8 mouse cellular contexts compared by ENCODE assay signal in genomic region chr17:34135297-34136224, GRCm38 (mm10). TPM values are rescaled to one million over a fixed set of nuclear protein-coding genes. Genes with fewer than 3 reads are reported as not detected.
DNase-seq lines count a peak whose midpoint lies in the region; ATAC-seq and TF ChIP-seq lines count a peak whose summit lies in the region.

No protein-coding gene starts in this region.

- peak; percentile 100 for TF ChIP-seq CTCF in lung, postnatal 0 days (IDR thresholded peaks at IDR 0.05)

- no peak overlapping the region for H3K9ac ChIP-seq in lung, postnatal 0 days (replicated peaks; ENCODE audit: low read depth)

- H3K4me1 ChIP-seq in hindbrain, embryonic 10.5 days (replicated peaks) = peaks cover 30% of the 10 kb centered on the region
- H3K4me1 ChIP-seq in lung, postnatal 0 days (ENCODE audit: insufficient read depth, low read depth, low read length) = no peaks in the 10 kb centered on the region

- no peaks in the 10 kb centered on the region for H3K36me3 ChIP-seq in hindbrain, embryonic 10.5 days
- H3K36me3 ChIP-seq in lung, postnatal 0 days (ENCODE audit: insufficient read depth, low read length) = no peaks in the 10 kb centered on the region

- H3K27ac ChIP-seq in hindbrain, embryonic 10.5 days = peak overlapping the region; percentile 42; the same call in 1 of the 2 replicates
- no peak overlapping the region for H3K27ac ChIP-seq in lung, postnatal 0 days (ENCODE audit: low read length)

- peak overlapping the region; percentile 54 for H3K4me3 ChIP-seq in hindbrain, embryonic 10.5 days
- peak overlapping the region; percentile 20; the same call in 1 of the 2 replicates for H3K4me3 ChIP-seq in lung, postnatal 0 days (ENCODE audit: low read depth, low read length)

- DNase-seq in MEL-GATA-1-ER (ENCODE audit: extremely low read depth, low read depth) = peak; percentile 98
- DNase-seq in cerebellum, adult 8-10 months = peak; percentile 99
- peak; percentile 100 for DNase-seq in forelimb bud, embryonic 11.5 days (ENCODE audit: low read depth, low spot score)
- peak; percentile 97 for DNase-seq in hindbrain, embryonic 10.5 days (ENCODE audit: low spot score)
- peak; percentile 99 for DNase-seq in layer of hippocampus, adult 9-11 months
- DNase-seq in lung, postnatal 0 days (ENCODE audit: low spot score) = peak; percentile 99
- DNase-seq in ovary, postnatal 14 days (ENCODE audit: low spot score) = peak; percentile 99
- peak; percentile 99 for DNase-seq in thymus, postnatal 14 days

- peak; percentile 99 for ATAC-seq in lung, postnatal 0 days

- H3K27me3 ChIP-seq in hindbrain, embryonic 10.5 days (ENCODE audit: insufficient read depth, poor library complexity, severe bottlenecking) = peaks cover 51% of the 10 kb centered on the region
- no peaks in the 10 kb centered on the region for H3K27me3 ChIP-seq in lung, postnatal 0 days (replicated peaks; ENCODE audit: insufficient read depth, low read length)

- H3K9me3 ChIP-seq in hindbrain, embryonic 10.5 days = no peaks in the 10 kb centered on the region
- no peaks in the 10 kb centered on the region for H3K9me3 ChIP-seq in lung, postnatal 0 days (ENCODE audit: low read length)

- WGBS in hindbrain, embryonic 10.5 days = 7% methylated on average over 31 of the region's 31 CpGs
- WGBS in lung, postnatal 0 days = 6% methylated on average over 31 of the region's 31 CpGs

- no peak for TF ChIP-seq EP300 in lung, postnatal 0 days (IDR thresholded peaks at IDR 0.05)

- peak overlapping the region; percentile 52 for H3K4me2 ChIP-seq in lung, postnatal 0 days (replicated peaks; ENCODE audit: low read depth, low read length)

RNA-seq across cellular contexts. Expression of gene H2-DMb2, which starts 7.5 kb away (rescaled TPM):
- polyA plus RNA-seq in hindbrain, embryonic 10.5 days (2016; fragmentation: Nextera tagmentation; extraction: Ambion mirVana) = 0.11 and 0.24 TPM in 2 replicates
- polyA plus RNA-seq in lung, postnatal 0 days (2015; fragmentation: Nextera tagmentation; extraction: Ambion mirVana) = 1.8 and 2.2 TPM in 2 replicates

RNA-seq across cellular contexts. Expression of gene Brd2, which starts 13.1 kb away (rescaled TPM):
- 131 and 135 TPM in 2 replicates for polyA plus RNA-seq in hindbrain, embryonic 10.5 days (2016; fragmentation: Nextera tagmentation; extraction: Ambion mirVana)
- 80.2 and 80.3 TPM in 2 replicates for polyA plus RNA-seq in lung, postnatal 0 days (2015; fragmentation: Nextera tagmentation; extraction: Ambion mirVana)

RNA-seq across cellular contexts. Expression of gene H2-DMa, which starts 16.2 kb away (rescaled TPM):
- 5.8 and 7.7 TPM in 2 replicates for polyA plus RNA-seq in hindbrain, embryonic 10.5 days (2016; fragmentation: Nextera tagmentation; extraction: Ambion mirVana)
- 20.7 and 23.9 TPM in 2 replicates for polyA plus RNA-seq in lung, postnatal 0 days (2015; fragmentation: Nextera tagmentation; extraction: Ambion mirVana)

RNA-seq across cellular contexts. Expression of gene H2-DMb1, which starts 17.3 kb away (rescaled TPM):
- polyA plus RNA-seq in hindbrain, embryonic 10.5 days (2016; fragmentation: Nextera tagmentation; extraction: Ambion mirVana) = 0.30 and 0.98 TPM in 2 replicates
- 6.9 and 7.2 TPM in 2 replicates for polyA plus RNA-seq in lung, postnatal 0 days (2015; fragmentation: Nextera tagmentation; extraction: Ambion mirVana)

RNA-seq across cellular contexts. Expression of gene H2-Oa, which starts 43.4 kb away (rescaled TPM):
- polyA plus RNA-seq in hindbrain, embryonic 10.5 days (2016; fragmentation: Nextera tagmentation; extraction: Ambion mirVana) = 0.80 and 0.82 TPM in 2 replicates
- 0.48 and 1.1 TPM in 2 replicates for polyA plus RNA-seq in lung, postnatal 0 days (2015; fragmentation: Nextera tagmentation; extraction: Ambion mirVana)
